Mouse (Mus musculus) neural tube, embryonic 11.5 days (tissue): ENCODE measurements around the gene Adamts1. TPM values are rescaled to one million over a fixed set of nuclear protein-coding genes. Genes with fewer than 3 reads are reported as not detected.

ENCODE experiments used
- ATAC-seq: fragments of 200-750 bp; cut with Nextera tagmentation; 2 replicates; pipeline ENCODE4 v1.8.0; 2017; ENCODE audit warnings: moderate number of reproducible peaks, mild to moderate bottlenecking, moderate TSS enrichment, moderate library complexity; ENCODE audit not compliant: insufficient read depth, low FRiP score, low TSS enrichment
- DNase-seq: peaks from one replicate; pipeline ENCODE4 v3.0.0-alpha.2; 2015; ENCODE audit warnings: low spot score
- H3K27ac ChIP-seq: fragments of 300-500 bp; sonication (generic); 2 replicates; pipeline ENCODE4 v1.5.1; 2014; ENCODE audit warnings: low read depth, mild to moderate bottlenecking, low read length
- H3K27me3 ChIP-seq: fragments of 300-500 bp; sonication (generic); 2 replicates; pipeline ENCODE4 v1.6.1; 2014; ENCODE audit warnings: mild to moderate bottlenecking, low read length, mixed read lengths; ENCODE audit not compliant: control insufficient read depth, insufficient read depth
- H3K36me3 ChIP-seq: fragments of 300-500 bp; sonication (generic); 2 replicates; pipeline ENCODE4 v1.6.1; 2014; ENCODE audit warnings: mild to moderate bottlenecking, low read length, moderate library complexity, mixed read lengths; ENCODE audit not compliant: control insufficient read depth, insufficient read depth
- H3K4me1 ChIP-seq: fragments of 300-500 bp; sonication (generic); 2 replicates; pipeline ENCODE4 v1.6.1; 2014; ENCODE audit warnings: low read length, mixed read lengths; ENCODE audit not compliant: control insufficient read depth, insufficient read depth
- H3K4me2 ChIP-seq: fragments of 300-500 bp; sonication (generic); 2 replicates; pipeline ENCODE4 v1.6.1; 2014; ENCODE audit warnings: low read depth, mild to moderate bottlenecking, moderate library complexity
- H3K4me3 ChIP-seq: fragments of 300-500 bp; sonication (generic); 2 replicates; pipeline ENCODE4 v1.5.1; 2014; ENCODE audit warnings: low read depth, low read length
- H3K9ac ChIP-seq: fragments of 300-500 bp; sonication (generic); 2 replicates; pipeline ENCODE4 v1.6.1; 2014; ENCODE audit warnings: mild to moderate bottlenecking, low read length
- H3K9me3 ChIP-seq: fragments of 300-500 bp; sonication (generic); 2 replicates; pipeline ENCODE4 v1.6.1; 2016; ENCODE audit warnings: low read length; ENCODE audit not compliant: control insufficient read depth
- WGBS: fragments of 180-500 bp; shearing (Covaris S2); extraction: QIAGEN DNeasy Blood & Tissue Kit; methylation state at CpG from one replicate; pipeline ENCODE4 v1.1.7; 2014; 5-methylcytosine and 5-hydroxymethylcytosine counted together
- polyA plus RNA-seq: library from polyadenylated mRNA; unstranded; fragments of >200 nt; fragmentation: Nextera tagmentation; extraction: Ambion mirVana; gene quantifications from 2 replicates; pipeline ENCODE4 v1.2.1, GENCODE M21; 2014

Adamts1 gene
- polyA plus RNA-seq, 1 experiment from 2014 or later, result 14.2 TPM

DNA sequence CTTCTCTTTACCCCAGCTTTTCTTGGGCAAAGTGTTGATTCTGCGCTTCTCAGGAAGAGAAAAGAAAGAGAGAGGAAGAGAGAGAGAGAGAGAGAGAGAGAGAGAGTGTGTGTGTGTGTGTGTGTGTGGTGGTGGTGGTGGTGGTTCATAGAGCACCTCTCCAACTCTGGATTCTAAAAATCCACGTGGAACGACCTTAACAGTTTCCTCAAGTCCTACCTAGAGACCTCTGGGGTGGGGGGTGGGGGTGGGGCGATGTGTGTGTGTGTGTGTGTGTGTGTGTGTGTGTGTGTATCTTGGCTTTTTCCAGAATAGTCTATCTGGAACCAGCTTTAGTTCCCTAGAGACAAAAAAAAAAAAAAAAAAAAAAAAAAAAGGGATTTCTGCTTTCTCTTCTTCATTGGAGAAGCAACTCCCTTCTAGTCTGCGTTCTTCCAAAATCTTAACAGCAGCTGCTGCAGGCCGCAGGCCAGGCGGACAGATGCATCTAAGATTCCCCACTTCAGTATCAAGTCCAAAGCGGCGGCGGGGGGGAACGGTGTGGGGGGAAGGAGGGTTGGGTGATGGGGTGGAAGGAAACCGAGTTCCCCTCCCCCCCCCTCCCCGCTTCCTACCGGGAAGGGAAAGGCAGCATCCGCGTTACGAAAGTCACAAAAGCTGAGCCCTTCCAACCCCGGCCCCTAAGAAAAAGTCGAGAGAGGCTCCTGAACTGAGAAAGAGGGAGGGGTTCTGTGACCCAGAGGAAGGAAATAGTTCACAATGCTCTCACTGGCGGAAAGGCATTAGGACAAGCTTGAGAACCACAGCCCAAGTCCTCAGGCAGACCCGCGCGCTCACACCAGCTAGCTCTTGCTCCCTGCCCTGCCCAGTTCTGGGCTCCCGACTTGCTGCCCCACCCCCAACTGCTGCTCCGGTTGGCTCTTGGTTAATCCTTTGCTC lies 969 bp upstream of the Adamts1 start:
- Histone ChIP-seq H3K27me3 (no peaks in the 10 kb centered on the region), H3K4me3 (peak overlapping the region; percentile 67), H3K4me1 (no peaks in the 10 kb centered on the region), H3K4me2 (peak overlapping the region; percentile 97), H3K27ac (peak overlapping the region; percentile 39), H3K9ac (peak overlapping the region; percentile 81), H3K9me3 (no peaks in the 10 kb centered on the region), H3K36me3 (no peaks in the 10 kb centered on the region)
- 1% methylated on average over 24 of the region's 25 CpGs for WGBS
- no peak for ATAC-seq
- peak; percentile 74 for DNase-seq

DNA sequence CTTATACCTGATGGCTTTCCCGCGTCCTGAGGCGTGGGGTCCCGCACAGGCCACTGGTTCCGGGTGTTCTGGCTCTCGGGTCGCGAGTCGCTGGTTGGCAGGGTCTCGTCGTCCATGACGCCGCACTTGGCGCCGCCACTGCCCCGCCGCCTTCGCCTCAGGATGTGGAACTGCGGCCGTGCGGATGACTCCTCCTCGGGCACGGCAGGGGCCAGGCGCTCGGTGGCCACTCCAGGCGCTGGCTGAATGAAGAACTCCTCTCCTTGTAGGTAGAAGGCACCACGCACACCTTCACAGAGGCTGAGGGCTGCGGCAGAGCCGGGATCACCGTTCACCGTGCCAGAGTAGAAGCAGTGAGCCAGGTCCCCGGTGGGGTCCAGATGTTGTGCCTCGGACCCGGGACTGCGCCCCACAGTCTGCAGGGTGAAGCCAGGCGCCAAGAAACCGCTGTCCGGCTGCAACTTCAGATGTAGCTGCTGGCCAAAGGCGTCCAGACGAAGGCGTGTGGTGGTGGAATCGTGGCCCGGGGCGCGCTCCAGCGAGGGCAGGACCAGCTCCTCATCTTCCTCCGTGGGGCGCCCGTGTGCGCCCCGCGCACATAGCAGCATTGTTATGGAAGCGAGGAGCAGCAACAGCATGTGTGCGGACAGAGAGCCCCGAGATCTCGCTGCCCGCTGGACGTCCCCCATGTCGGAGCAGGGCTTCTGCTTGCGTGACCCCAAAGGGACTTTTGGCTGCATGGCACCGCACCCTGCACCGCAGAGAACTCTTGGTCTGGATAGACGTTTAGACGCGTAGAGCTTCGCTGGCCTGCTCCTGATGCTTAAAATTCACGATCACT lies 722 bp downstream of the Adamts1 start:
- Histone ChIP-seq H3K9ac (peak overlapping the region; percentile 81), H3K27ac (peak overlapping the region; percentile 64), H3K4me2 (peak overlapping the region; percentile 97), H3K9me3 (no peaks in the 10 kb centered on the region), H3K36me3 (no peaks in the 10 kb centered on the region), H3K4me3 (peak overlapping the region; percentile 67), H3K4me1 (no peaks in the 10 kb centered on the region), H3K27me3 (no peaks in the 10 kb centered on the region)
- ATAC-seq, result peak; percentile 15
- peak; percentile 63 for DNase-seq
- under 1% methylated on average over 67 of the region's 67 CpGs for WGBS

DNA sequence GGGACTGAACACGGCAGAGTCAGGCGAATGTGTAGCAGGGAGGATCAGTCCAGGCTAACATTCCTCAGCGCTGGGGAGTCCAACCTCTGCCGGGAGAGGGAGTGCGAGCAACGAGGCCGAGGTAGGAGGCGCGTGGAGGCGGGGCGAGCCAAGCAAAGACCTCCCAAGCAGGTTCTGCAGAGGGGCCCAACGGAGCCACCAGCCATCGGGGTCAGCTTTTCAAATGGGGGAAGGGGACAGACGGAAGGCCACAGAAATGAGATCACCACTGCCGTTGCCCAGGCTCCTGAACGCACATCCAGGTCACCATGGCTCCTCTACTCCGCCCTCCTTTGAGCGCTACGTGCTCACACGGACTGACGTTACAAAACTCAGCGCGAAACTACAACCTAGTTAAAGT lies 1.7 kb downstream of the Adamts1 start:
- Histone ChIP-seq H3K27ac (peak overlapping the region; percentile 44), H3K4me3 (peak overlapping the region; percentile 67), H3K27me3 (no peaks in the 10 kb centered on the region), H3K36me3 (no peaks in the 10 kb centered on the region), H3K4me1 (no peaks in the 10 kb centered on the region), H3K4me2 (peak overlapping the region; percentile 97), H3K9ac (peak overlapping the region; percentile 81), H3K9me3 (no peaks in the 10 kb centered on the region)
- ATAC-seq (peak; percentile 70), DNase-seq (peak; percentile 82)
- WGBS, result 0% methylated on average over 23 of the region's 23 CpGs

DNA sequence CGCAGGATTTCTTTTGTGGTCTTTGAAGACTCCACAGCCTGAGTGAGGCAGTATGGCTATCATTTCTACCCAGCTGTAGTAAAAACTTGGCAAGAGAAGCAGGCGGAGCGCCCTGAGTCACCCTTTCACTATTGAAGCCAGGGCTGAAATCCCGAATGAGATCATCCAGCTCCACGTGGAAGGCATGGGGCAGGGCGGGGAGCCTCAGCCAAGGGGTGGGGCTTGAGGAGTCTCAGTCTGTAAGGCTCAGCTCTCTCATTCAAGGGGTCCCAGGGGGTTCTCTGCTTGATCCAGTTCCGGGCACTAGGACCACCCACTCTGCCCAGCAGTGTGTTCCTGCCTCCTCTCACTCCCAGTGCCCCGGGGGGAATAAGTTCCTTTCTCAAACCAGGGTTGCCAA lies 2.2 kb downstream of the Adamts1 start:
- Histone ChIP-seq H3K4me2 (peak overlapping the region; percentile 97), H3K27me3 (no peaks in the 10 kb centered on the region), H3K9ac (peak overlapping the region; percentile 81), H3K4me3 (peak overlapping the region; percentile 67), H3K36me3 (peaks cover 1% of the 10 kb centered on the region; the same call in 1 of the 2 replicates), H3K4me1 (no peaks in the 10 kb centered on the region), H3K27ac (peak overlapping the region; percentile 44; the same call in 1 of the 2 replicates), H3K9me3 (no peaks in the 10 kb centered on the region)
- 4% methylated on average over 8 of the region's 8 CpGs for WGBS
- ATAC-seq, result peak; percentile 75
- peak; percentile 82 for DNase-seq

DNA sequence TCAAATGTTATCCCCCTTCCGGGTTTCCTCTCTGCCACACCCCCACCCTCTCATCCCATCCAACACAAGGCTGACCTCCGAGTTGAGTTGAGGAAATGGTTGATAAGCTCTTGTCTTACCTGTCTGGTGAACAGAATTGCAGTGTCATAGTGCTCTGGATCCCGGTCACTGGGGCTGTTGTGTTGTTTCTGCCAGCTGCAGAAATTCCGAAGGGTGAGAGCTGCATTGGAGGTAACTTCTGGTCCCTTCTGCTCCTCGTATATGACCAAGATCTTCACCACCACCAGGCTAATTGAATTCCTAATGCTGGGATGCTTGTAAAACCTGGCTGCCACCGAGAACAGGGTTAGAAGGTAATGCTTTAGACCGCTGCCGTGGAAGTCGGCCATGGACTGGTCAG lies 2.9 kb downstream of the Adamts1 start:
- no peaks in the 10 kb centered on the region for H3K27me3 ChIP-seq
- no peak overlapping the region for H3K9ac ChIP-seq
- no peak for DNase-seq
- no peak for ATAC-seq
- H3K36me3 ChIP-seq, result peaks cover 7% of the 10 kb centered on the region
- no peak overlapping the region for H3K4me3 ChIP-seq
- no peaks in the 10 kb centered on the region for H3K4me1 ChIP-seq
- peak overlapping the region; percentile 97 for H3K4me2 ChIP-seq
- H3K9me3 ChIP-seq, result no peaks in the 10 kb centered on the region
- WGBS, result 75% methylated on average over 9 of the region's 9 CpGs
- H3K27ac ChIP-seq, result no peak overlapping the region

DNA sequence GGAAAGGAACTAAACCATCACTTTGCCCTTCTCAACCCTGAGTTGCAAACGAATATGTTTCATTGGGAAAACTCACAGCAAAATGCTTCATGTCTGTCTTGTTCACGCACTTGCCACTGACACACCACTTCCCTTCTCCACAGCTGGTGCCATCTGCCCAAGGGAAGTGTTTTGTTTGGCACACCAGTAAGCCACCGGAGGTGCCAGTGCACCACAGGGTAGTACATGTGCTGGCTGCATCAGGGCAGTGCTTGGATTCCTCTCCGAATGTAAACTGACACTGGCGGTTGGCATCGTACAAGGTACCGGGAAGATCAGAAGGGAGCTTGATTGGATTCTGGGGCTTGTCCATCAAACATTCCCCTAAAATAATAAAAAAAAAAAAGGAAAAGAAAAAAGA lies 4.6 kb downstream of the Adamts1 start:
- H3K9ac ChIP-seq, result no peak overlapping the region
- H3K27ac ChIP-seq, result no peak overlapping the region
- H3K4me2 ChIP-seq, result no peak overlapping the region
- peaks cover 7% of the 10 kb centered on the region for H3K36me3 ChIP-seq
- no peaks in the 10 kb centered on the region for H3K9me3 ChIP-seq
- H3K4me3 ChIP-seq, result no peak overlapping the region
- ATAC-seq (no peak), DNase-seq (no peak)
- no peaks in the 10 kb centered on the region for H3K27me3 ChIP-seq
- 95% methylated on average over 7 of the region's 7 CpGs for WGBS
- no peaks in the 10 kb centered on the region for H3K4me1 ChIP-seq

DNA sequence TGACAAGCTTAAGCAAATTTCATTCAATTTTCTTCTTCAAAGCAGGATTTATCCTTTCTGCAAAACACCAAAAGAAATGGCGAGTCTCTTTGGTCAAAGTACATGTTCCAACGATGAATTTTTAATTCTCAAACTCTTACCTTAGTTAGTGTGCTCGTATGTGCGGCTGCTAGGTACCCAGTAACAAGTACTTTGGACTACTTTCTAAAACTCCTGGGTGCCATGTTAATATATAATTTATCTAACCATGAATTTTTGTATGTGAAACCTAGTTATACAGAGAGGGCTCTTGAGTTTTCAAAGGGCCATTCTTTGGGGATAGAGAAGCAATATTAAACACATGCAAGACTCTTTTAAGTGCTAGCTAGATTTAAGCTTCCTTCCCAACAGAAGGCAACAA lies 5.8 kb downstream of the Adamts1 start:
- Histone ChIP-seq H3K27ac (no peak overlapping the region), H3K4me1 (no peaks in the 10 kb centered on the region), H3K4me2 (no peak overlapping the region), H3K9ac (no peak overlapping the region), H3K4me3 (no peak overlapping the region), H3K27me3 (no peaks in the 10 kb centered on the region), H3K9me3 (no peaks in the 10 kb centered on the region), H3K36me3 (peaks cover 7% of the 10 kb centered on the region)
- WGBS, result 94% methylated on average over 4 of the region's 4 CpGs
- ATAC-seq, result no peak
- DNase-seq, result no peak

DNA sequence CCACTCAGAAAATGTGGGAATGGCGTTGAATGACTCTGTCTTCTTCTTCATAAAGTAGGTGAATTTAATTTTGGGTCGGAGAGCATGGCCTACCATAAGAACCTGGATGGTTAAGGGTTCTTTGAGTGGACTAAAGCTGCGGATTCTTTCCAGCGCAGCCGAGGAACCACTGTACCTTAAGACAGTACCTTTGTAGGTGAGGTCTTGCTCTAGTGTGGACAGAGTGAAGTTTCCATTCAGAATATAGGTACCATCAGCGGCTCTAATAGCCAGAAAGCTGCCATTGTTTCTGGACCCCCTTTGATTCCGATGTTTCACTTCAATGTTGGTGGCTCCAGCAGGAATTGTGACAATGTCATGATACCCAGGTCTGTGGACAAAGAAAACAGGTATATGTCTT lies 7.2 kb downstream of the Adamts1 start:
- no peak for DNase-seq
- Histone ChIP-seq H3K27me3 (no peaks in the 10 kb centered on the region), H3K36me3 (peaks cover 7% of the 10 kb centered on the region), H3K4me3 (no peak overlapping the region), H3K9ac (no peak overlapping the region), H3K4me2 (no peak overlapping the region), H3K9me3 (no peaks in the 10 kb centered on the region), H3K4me1 (no peaks in the 10 kb centered on the region), H3K27ac (no peak overlapping the region)
- 95% methylated on average over 7 of the region's 7 CpGs for WGBS
- ATAC-seq, result no peak
